Mouse (Mus musculus) heart, postnatal 0 days (tissue): Measurements from ENCODE around the gene Pde11a.

Source experiments
- CTCF ChIP-seq: IDR thresholded peaks from 2 replicates; pipeline ENCODE4 v1.5.1; 2016; ENCODE audit warnings: antibody characterized with exemption, control low read depth, low read depth
- EP300 ChIP-seq: IDR thresholded peaks from 2 replicates; pipeline ENCODE4 v1.6.1; 2016; ENCODE audit warnings: antibody characterized with exemption, low read depth

DNA sequence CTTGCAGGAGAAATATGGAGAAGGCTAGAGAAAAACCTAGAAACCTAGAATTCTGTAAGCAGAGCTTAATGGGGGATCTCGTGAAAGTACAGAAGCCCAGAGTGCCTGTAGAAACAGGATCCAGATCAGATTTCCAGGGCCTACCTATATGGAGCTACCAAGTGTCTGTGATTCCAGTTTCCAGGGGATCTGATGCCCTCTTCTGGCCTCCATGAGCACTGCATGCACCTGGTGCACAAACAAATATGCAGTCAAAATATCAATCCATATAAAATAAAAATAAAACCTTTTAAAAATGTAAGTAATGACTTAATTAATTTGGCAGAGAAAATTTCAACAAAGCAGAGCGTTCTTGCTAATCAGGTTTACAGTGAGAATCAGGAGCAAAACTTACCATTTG, 23.5 kb upstream of the Pde11a start:
- TF ChIP-seq CTCF = peak; percentile 55
- TF ChIP-seq EP300 = no peak
